Mouse (Mus musculus): ENCODE measurements at regions not wholly inside any gene's neighbourhood (a gene's known extent, or its start where the extent isn't known, plus 50 kb on each side); places are given as distances from the start of the nearest gene placed in this dataset.

DNA sequence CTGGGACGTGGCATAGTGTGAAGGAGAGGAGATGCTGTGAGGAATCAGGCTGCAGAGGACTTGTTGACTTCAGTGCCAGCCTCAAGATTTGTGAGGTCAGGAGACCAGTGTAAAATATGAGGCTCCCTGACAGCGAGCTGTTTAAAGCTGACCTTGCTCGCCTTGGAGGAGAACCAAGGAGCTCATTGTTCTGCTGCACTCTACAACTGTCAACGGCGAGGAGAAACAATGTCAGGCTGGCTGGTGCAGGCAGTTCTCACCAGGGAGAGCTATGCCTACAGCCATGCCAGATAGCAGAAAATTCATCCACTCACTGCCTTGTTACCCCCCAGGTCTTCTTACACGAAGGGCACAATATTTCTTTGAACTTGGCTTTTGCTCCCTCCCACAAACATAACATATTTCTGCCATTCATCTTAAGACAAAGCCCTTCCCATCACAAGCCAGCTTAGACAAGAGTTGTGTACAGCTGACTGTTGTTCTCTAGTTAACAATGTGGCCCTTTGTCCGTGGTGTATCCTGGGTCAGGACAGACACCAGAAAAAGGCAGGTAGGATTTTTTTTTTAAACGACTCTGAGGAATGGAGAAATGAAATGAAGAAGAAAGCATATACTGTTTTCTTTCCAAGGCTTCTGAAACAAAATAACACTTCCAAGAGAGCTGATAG is 131.5 kb downstream of the Zpld1 start:
- no peak for TF ChIP-seq CTCF (IDR thresholded peaks at IDR 0.05; ENCODE audit: insufficient read depth, low read length)
- TF ChIP-seq POLR2A (IDR thresholded peaks at IDR 0.05; ENCODE audit: borderline replicate concordance, extremely low read depth, low read depth, low read length): no peak
